Mouse (Mus musculus) G1E-ER4 (cell line): ENCODE data around the gene Sdk2. TPM values are rescaled to one million over a fixed set of nuclear protein-coding genes. Genes with fewer than 3 reads are reported as not detected.

Experiments
- GATA1 ChIP-seq: IDR thresholded peaks from one replicate; pipeline ENCODE4 v1.8.0; 2012; ENCODE audit warnings: low read length, inconsistent platforms
- polyA plus RNA-seq: library from polyadenylated mRNA; stranded (reverse); fragments of >175 nt; gene quantifications from 2 replicates; pipeline ENCODE4 v1.2.3, GENCODE M21; 2012

The Sdk2 gene
- polyA plus RNA-seq, 1 experiment: 0.01 TPM

DNA sequence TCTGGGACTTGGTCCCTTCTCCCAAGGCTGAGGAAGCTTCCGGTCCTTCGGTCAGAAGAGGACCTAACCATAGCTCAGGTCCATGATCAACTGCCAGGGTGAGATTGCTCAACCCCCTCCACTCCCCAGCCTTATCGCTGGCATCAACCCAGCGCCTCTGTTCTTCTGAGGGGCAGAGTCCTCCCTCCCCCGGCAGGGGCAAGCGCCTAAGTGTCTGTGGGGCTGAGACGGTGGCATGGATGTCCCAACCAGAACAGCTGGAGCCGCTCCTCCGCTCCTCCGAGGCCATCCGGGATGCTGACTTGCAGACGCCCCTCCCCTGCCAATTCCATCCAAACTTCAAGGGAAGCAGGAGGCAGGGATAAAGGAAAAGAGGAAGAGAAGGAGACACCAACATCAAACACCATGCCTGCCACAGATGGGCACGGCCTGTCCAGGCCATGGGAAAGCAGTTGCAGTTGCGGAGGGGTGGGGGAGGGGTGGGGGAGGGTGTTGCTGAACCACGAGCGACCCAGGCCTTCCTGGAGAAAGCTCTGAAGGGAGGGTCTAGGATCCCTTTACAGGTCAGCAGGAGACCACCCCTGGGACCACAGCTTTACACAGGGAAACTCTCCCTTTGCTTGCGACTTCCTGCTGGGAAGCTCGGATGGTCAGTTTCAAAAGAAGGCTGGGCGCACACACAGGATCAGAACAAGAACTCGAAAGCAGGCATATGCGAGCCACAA is 317.9 kb downstream of the Sdk2 start:
- no peak for TF ChIP-seq GATA1

DNA sequence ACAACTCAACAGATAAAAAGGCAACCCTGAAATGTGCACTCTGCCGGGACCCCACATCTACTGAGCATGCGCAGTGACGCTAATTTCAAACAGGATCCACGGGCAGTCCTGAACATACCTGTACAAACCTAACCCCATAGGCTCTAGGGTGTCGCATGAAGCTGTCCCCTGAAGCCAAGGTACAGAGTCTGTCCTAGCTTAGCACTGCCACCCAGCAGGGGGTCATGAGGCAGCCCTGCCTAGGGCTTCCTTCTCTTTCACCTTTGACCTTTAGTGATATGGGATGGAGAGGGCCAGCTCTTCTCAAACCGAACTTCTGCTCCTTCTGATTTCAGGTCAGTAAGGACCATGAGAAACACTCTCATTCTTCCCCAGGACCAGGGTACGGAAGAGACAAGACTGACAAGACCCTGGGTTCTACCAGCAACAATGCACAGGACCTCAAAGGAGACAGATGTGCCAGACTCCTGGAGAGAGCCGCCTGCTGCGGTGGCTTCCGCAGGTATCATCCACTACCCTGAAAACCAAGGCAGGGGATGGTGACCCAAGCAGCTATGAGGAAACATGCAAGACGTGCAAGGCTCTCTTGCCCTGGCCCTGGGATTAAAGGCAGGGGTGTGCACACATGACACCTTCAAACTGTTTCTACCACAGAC is 319.0 kb downstream of the Sdk2 start:
- no peak for TF ChIP-seq GATA1

DNA sequence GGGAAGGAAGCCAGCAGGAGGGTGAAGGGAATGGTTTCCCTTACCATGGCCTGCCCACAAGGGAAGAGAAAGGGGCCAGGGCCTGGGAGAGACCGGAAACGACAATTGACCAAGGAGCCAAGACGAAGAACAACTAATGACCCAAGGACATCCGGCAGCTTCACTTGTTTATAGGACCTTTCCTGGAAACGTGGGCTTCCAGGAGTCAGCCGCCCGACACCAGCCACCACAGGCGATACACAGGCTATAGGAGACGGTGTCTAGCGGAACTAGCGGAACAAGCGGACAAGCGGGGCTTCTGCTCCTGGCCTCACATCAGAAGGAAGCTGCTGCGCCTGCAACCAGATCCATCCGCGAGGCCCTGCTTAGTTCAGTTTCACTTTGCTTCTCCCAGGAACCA is 319.8 kb downstream of the Sdk2 start:
- TF ChIP-seq GATA1: no peak

DNA sequence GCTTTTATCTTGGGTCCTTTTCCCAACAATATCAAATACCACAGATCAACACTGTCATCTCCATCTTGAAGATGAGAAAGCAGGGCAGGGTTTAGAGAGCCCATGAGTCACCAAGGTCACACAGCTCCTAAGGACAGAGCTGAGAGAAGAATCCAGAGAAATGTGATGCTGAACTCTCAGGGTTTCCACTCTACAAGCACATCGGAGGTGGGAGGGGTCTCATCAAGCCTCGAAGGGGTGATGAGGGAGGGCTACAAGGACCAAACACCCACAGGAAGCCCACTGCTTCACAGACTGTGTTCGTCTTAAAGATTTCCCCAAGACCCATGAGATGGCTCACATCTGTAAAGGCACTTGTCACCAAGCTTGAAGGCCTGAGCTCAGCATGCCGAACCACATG is 320.9 kb downstream of the Sdk2 start:
- no peak for TF ChIP-seq GATA1

DNA sequence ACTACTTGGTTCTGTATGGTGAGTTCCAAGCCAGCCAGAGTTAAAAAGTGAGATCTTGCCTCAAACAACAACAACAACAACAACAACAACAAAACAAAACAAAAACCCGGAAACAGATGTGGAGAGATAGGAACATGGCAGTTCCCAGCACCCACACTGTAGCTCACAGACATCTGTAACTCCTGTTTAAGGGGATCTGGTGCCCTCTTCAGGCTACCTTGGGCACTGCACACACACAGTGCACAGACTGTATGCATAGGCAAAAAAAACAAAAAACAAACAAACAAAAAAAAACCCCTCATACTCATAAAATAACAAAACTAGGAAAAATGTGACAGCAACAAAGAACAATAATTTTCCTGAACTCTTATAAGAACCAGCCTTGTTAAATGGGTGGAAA is 323.8 kb downstream of the Sdk2 start:
- TF ChIP-seq GATA1: no peak

DNA sequence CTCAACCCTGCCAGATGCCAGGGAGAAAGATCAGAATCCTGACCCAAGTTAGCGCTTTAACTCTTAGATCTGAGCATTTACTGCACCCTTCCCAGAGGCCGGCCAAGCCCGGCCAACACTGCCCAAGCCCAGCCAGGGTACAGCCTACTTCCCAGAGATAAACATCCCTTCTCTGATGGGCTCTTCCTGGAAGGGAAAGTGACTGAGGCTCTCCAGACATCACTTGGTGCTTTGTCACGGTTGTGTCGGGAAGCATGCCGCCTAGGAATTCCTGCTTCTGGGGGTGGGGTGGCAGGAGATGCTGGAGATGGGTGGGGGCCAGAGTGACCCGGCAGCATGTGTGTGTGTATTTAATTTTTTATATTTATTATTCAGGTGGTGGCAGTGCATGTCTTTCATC is 326.7 kb downstream of the Sdk2 start:
- TF ChIP-seq GATA1: no peak

DNA sequence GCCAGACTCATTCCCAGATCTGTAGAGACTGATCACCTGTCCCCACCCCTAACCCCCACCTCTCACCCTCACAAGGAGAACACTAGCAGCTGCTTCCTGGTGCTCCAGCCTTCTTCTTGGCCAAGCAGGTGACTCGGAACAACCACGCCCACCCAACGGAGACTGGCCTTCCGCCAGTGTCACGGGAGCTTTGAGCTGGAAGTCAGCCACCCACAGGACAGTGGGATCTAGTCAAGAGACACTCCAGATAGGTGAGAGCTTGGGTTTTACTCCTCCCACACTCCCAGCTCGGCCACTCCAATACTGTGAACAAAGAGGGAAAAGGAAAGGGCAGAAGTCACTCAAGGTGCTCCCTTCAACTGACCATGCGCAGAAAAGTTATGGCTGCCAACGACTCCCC is 327.6 kb downstream of the Sdk2 start:
- TF ChIP-seq GATA1: no peak

DNA sequence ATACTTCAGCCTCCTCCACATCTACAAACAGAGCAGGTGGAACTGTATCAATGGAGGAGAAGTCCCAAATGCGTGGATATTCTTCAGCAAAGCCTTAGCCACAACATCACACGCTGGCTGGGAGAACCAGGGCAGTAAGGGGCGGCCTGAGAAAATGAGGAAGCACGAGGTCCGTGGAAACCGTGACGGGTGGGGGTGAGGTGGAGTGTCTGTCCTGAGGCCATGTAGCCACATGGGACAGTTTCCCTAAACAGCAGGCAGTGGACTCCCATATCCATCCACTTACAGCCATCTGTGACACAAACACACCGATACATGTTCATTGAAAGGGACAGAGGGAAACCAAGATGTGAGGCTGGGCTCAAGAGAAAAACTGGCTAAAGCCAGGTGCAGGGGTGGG is 328.9 kb downstream of the Sdk2 start:
- no peak for TF ChIP-seq GATA1

DNA sequence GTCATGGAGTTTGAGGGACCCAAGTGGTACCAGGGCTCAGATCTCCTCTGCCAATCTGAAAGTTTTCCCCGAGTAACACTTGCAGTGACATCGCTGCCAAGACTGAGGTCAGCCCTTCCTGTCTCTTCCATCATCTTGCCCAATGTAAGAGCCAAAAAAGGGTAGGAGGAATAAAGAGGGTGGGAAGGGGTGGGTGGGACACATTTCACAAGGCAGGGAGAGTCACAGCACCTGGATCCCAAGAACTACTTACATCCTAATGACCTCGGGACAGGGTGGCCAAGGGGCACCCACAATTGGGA is 329.3 kb downstream of the Sdk2 start:
- no peak for TF ChIP-seq GATA1

DNA sequence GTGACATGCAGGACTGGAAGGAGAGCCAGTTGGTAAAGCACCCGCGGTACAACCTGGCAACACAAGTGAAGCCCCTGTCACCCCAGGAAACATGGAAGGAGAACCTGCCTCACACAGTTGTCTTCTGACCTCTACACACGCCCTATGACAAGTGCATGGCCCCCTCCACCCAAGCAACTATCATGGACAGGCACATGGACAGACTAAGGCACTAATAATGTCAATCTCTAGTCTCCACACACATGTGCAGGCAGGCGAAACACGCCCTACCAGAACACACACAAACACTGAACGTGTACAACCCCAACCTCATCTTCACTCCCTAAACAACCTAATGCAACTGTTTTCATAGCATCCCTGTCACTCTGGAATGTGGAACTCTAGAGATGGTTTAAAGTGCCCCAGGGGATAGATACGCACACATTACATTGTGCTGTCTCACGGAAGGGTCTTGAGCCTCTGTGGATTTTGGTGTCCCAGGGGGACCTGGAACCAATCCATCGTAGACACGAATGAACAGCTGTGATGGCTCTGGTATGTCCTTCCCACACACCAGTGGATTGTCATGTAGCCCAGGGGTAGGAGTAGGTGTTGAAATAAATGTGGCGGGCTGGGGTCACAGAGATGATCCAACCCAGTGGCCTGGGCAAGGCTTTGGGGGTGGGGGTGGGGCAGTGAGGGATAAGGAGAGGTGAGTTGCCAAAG is 329.8 kb downstream of the Sdk2 start:
- no peak for TF ChIP-seq GATA1

DNA sequence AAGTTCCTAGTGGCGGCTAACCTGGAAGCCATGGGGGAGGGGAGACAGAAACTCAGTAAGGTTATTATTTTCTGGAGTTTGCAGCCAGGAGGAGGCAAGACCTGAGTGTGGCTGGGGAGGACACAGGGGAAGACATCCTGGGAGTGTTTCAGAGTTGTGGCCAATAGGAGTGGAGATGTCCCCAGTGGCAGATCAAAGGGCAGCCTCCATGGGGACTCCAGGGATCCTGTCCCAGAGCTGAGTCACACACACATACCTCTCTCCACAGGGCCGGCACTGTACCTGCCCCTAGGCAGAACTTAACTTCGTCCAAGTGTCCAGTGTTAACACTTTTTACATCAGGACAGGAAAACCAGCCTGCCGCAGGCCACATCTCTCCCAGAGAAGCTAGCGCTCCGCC is 331.7 kb downstream of the Sdk2 start:
- TF ChIP-seq GATA1: no peak

DNA sequence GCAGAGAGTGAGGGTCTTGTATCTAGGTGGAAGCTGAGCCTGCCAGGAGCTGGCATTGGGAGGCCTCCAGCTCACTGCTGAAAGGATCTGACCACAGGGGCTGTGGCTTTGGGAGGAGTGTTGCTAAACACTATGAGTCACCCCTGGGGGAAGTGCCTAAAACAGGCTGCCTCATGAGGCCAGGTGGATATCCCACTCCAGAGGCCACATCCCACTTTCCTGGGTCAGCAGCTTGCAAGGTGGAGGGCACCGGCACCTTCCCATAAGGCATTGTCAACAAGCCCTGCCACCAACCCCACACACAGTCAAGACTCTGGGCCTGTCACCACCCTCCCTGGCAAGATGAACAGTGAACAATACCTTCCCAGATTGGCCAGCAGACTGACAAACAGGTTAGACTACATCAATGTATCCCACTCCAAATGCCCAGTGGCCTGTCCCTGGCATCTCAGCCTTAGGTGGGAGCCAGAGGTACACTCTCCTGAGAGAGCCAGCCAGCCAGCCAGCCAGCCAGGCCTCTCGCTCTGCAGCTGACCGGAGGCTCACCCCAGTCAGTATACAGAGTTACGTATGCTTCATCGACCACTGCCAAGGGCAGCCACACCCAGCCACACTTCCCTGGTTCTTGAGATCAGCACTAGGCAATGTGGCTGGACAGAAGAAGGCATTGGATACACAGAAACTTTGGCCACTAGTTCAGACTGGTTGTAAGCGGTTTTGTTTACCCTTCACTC is 333.0 kb downstream of the Sdk2 start:
- TF ChIP-seq GATA1: no peak

DNA sequence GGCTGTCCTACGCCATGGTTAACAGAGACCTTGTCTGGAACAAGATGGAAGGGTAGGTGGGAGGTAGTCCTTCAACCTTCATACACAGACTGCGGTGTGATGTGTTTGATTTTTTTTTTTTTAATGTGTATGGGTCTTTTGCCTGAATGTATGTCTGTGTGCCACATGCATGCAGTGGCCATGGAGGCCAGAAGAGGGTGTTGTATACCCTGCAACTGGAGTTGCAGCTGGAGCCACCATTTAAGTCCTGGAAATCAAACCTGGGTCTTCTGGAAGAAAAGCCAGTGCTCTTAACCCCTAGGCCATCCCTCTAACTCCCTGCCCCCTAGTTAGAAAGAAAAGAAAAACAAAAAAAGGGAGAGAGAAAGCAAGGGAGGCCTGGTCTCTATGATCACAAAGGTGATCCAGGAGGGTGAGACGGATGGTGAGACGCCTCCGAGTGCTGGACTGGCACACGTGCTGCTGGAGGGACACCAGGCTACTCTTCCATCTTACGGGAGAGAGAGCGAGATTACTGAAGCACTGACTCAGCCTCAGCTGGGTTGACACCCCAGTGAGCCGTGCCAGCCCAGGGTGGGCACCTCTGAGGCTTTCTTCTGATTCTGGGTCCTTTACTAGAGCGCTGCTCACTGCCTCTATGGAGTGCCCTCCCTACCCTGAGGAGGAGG is 334.8 kb downstream of the Sdk2 start:
- no peak for TF ChIP-seq GATA1

DNA sequence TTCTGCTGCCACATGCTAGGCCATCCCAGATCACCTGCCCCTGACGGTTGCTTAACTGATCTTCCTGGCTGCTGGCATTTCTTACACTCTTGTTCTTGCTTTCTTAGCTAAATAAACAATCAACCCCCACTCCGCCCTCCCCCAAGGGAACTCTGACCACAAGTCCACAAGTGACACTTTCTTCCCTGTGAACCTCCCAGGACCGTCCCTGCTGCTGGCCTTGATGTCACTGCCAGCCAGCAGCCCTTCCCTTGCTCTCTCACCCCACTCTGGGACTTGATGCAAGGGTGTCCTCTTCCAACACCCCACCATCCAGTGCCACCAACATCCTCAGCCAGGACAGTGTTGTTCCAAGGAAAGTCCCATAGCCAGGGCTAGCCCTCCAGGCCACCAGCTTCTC is 336.0 kb downstream of the Sdk2 start:
- no peak for TF ChIP-seq GATA1

DNA sequence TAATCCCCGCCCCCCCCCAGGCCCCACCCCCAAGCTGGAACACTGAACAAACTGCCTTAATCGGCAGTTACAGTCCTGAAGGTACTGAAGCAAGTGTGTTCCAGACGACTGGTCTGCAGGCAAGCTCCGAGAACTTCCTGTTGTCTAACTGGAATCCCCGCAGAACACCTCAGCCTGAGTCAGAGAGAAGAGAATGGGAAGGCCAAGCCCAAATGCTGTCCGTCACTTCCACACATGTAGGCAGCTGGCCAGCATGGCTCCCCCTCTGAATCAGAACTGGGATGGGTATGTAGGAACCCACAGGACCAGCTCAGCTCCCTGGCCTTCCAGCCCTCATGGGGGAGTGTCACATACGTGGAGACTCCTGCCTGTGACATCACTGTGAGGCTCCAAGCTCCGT is 336.9 kb downstream of the Sdk2 start:
- no peak for TF ChIP-seq GATA1

DNA sequence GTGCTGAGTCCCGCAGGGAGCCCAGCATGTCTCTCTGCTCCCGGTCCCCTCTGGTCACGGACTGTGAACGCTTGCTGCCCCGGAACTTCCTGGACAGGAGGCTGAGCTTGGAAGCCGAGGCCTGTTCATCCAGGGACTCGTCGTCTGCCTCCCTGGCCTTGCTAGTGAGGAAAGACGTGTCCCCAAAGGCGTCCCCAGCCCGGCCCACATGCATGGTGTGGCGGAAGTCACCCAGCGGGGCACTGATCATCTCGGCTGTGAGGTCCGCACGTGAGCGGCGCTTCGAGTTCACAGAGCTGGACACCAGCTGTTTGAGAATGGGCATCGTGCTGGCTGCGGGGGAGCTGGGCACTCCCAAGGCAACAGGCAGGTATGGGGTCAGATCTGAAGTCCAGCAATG is 337.6 kb downstream of the Sdk2 start:
- TF ChIP-seq GATA1: no peak

DNA sequence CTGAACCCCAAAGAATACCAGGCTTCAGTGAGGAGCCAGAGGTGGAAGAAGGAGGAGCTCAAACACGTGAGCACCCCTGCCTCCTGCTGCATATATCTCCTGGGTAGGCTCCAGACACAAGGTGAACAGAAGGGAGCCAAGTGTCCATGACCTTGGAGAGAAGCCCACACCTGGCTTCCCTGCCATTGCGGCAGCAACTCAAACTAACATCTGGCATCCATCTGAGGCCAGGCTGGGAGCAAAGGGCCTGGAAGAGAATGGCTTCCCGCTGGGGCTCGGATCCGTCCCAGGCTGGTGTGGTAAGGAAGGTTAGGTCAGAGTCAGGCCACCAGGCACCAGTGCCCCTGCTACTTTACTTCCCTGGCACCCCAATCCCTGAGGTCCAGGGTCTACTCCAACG is 338.9 kb downstream of the Sdk2 start:
- TF ChIP-seq GATA1: no peak
